Mouse (Mus musculus) ES-Bruce4 (cell line): ENCODE measurements around the gene Sgk1.

Experiments
- CTCF ChIP-seq: IDR thresholded peaks from one replicate; pipeline ENCODE4 v1.8.1; 2011; ENCODE audit warnings: low read depth, low read length
- EP300 ChIP-seq: IDR thresholded peaks from 2 replicates; pipeline ENCODE4 v1.6.1; 2011; ENCODE audit warnings: low read depth, low read length; ENCODE audit not compliant: insufficient read depth
- POLR2A ChIP-seq: IDR thresholded peaks from one replicate; pipeline ENCODE4 v1.8.1; 2011; ENCODE audit warnings: low read length; ENCODE audit not compliant: insufficient read depth

GRCm38 (mm10) chr10:21839248-21840155, 42.5 kb upstream of the Sgk1 start:
- TF ChIP-seq POLR2A (no peak), EP300 (no peak), CTCF (no peak)
